Mouse (Mus musculus) C3H10T1/2 (cell line): ENCODE results near the gene Serinc4. TPM values are rescaled to one million over a fixed set of nuclear protein-coding genes. Genes with fewer than 3 reads are reported as not detected.

Experiments
- polyA plus RNA-seq, 2 experiments: library from polyadenylated mRNA; unstranded; fragments of >200 nt; fragmentation: generic; extraction: Trizol; gene quantifications; one replicate each; pipeline ENCODE4 v1.2.1; 2012; ENCODE audit warnings: missing spikeins in 2 of 2

The Serinc4 gene
- polyA plus RNA-seq, result under 1 TPM in 1 of 2 experiments, not detected in 1; 0.55 TPM

DNA sequence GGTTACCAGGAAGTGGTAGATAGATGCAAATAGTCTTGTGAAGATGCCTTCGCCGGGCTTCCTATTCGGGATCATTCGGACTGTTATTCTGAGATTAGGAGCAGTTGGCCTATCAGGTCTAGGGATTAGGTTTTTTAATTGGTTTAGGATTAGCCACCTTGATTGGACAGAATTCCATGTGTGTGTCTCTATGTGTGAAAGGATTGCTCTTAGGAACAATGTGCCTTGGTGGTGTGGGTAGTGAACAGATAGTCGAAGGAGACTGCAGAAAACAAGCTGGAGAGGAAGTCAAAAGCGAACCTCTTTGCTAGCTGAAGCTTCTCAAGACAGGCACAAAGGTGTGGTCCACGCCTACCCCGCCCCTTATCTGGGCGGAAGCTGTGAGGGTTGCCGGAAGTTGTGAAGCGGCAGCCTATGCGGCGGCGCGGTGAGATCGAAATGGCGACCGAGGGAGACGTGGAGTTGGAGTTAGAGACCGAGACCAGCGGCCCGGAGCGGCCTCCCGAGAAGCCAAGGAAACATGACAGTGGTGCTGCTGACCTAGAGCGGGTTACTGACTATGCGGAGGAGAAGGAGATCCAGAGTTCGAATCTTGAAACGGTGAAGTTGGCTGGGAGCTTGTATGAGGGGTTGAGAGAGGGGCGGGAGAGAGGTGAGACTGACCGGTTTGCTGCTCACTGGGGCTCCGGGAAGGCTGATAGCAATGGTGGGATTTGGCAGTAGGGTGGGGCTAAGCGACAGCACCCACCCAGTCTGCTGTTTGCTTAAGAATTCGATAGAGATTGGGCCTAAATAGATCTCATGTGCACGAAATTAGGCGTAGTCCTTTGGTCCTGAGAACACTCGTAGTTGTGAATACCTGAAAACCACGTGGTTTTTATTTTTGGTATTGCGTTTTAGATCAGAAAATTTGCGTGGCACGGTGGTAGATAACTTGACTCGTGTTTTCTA lies at the start of gene Serinc4:
Gene Serinc4 (minus strand): TSS at position 90 of the 951 bp plus-strand sequence.

DNA sequence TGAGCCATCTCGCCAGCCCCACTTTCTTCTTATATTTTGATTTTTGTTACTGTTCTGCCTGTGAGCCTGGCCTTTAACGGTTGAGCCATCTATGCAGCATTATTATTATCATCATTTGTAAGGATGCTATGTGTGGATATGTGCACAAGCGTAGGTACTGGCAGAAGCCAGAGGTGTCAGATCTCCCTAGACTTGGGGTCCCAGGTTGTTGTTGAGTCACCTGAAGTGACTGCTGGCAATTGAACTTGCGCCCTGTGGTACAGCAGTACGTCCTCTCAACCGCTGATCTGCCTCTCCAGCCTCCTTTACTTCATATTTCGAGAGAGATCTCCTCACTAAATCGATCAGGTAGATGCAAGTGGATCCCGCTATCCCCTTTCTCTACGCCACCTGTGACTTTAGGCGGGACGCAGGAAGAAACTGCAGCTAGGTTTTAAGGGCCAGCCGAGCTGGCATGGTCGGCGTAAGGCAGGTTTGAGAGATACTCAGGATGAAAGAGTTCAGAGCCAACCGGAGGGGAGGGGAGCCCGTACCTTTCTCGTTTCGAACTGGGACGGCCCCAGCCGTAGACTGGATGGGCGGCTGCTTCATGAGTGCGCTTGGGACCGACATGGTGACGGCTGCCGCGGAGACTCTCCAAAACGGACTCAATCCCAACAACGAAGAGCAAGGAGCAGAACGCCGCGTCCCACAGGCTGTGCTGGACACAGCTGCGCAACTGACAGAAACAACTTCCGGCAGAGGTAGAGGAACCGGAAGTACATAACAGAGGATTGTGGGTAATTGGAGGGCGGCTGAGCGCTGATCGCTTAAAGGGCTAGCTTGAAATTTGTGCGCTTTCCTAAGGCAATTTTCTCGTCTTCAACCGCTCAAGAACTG lies 17.0 kb upstream of the Serinc4 start, which contains the start of gene Mfap1b:
Gene Mfap1b (minus strand): TSS at position 767 of the 879 bp plus-strand sequence.

DNA sequence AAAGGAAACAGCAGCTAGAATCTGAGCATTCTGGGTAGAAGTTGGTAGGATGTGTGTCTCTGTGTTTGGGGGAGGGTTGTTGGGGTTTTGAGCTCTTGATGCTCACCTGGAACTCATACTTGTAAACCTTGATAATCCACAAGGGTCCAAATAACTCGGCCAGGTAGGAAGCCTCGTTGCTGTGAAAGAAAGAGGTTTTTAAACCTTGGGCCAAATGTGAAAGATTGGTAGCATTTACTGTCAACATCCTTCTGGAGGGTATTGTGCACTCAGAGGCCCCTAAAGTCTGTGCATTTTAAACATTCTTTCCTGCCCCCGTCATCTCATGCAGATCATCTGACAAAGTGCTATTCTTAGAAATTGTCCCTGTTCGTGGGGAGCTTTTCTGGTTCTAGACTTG lies 3.6 kb downstream of the Serinc4 start, which contains the start of gene Hypk:
Gene Hypk (plus strand): TSS at position 301 of the 400 bp plus-strand sequence.

DNA sequence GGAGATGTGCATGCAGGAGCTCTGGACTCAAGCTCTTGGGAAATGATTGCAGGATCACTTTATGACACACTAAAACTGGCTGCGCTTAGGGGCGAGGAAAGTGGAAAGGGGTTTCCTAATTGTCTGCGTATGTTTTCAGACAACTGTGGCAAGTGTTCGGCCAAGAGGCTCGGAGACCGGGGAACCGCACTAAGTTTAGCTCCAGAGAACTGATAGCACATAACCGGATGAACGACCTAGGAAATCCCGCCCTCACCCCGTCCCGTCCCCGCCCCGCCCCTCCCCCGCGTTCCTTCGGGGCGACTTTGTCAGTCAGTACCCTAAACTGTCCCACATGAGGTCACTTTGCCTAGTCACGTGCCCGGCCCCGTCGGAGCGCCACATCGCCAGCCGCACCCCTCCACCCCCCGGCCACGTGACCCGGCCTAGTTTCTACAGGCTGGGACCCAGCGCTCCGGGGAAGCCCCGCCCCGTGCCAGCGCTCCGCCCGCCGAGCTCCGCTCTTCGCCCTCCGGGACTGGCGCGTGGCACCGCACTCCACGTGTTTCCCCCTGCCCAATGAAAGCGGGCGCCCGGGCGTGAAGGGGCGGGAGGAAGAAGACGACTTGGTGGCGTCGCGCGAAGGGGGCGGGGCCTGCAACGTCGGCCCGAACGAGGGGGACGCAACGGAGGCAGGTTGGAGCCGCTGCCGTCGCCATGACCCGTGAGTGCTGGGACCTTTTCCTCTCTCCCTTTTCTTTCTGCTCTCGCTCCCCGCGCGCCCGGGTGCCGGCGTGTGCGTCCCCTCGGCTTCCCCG lies 7.6 kb downstream of the Serinc4 start, which contains the start of gene Serf2:
Gene Serf2 (plus strand): TSS at position 457 of the 797 bp plus-strand sequence.

DNA sequence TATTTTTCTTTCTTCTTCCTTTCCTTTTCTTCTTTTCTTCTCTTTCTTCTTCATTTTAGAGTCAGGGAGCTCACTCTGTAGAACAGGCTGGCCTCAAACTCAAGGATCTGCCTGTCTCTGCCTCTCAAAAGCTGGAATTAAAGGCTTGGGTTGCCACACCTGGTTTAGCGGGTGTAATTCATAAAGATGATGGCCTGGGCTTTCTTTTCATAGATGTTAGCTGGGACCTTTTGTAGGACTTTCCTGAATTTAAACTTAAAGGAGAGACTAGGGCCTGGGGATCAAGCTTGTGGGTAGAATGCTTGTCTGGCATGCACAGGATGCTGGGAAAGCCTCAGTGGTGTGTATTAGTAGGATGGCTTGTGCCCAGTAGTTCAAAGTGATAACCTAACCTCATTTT lies 12.4 kb downstream of the Serinc4 start, which contains the start of gene Ell3:
Gene Ell3 (minus strand): TSS at position 101 of the 400 bp plus-strand sequence.

DNA sequence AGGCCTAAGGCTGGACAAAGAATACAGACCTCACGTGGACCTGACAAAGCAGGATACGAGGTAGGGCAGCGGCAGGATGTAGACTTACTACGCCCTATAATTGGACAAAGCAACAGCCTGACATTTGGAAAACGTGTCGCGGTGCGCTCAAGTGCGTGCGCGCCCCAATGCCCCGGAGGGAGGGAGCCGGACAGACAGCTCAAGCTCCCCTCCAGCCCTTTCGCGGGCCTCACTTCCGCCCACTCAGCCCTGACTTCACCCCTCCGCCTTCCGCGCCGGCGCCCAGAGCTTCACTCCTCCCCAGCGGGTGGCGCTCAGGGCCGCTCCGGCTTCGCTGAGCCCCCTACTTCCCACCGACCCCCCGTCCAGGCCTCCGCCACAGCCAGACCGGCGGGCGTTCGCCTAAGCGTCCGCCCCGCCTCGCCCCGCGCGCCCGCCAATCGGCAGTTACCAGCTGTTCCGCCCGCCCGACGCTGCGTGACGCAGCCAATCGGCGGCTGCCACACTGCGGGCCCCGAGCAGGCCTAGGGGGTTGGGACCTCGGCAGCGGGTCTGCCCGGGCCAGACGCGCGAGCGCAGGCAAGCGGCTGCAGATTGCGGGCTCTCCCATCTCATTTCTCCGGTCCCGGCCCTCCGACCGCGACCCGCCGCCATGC lies 43.1 kb downstream of the Serinc4 start, which contains the start of the genes Pdia3 and Catsper2:
Gene Pdia3 (plus strand): TSS at position 389 of the 656 bp plus-strand sequence.
Gene Catsper2 (minus strand): TSS at position 406 of the 656 bp plus-strand sequence.

Other genes with a start within 250 kb of the Serinc4 start
- gene Trp53bp1, start 185.4 kb downstream of the Serinc4 start, polyA plus RNA-seq, result 10 to 100 TPM in 1 of 2 experiments, 1 to 10 TPM in 1; 1.9 to 16.1 TPM
- 10 to 100 TPM in 1 of 2 experiments, 1 to 10 TPM in 1; 9.6 to 20.3 TPM for gene Map1a, start 167.2 kb downstream of the Serinc4 start, polyA plus RNA-seq
- gene Ppip5k1, start 101.4 kb downstream of the Serinc4 start, polyA plus RNA-seq, result 1 to 10 TPM; 1.7 to 5.2 TPM
- gene Ckmt1, start 99.1 kb downstream of the Serinc4 start, polyA plus RNA-seq, result under 1 TPM; 0.33 to 0.79 TPM
- not detected for gene Strc, start 69.6 kb downstream of the Serinc4 start, polyA plus RNA-seq
- gene Pdia3, start 43.0 kb downstream of the Serinc4 start, polyA plus RNA-seq, result 100 to 1,000 TPM in 1 of 2 experiments, 10 to 100 TPM in 1; 29.7 to 200 TPM
- 1 to 10 TPM in 1 of 2 experiments, under 1 TPM in 1; 0.56 to 2.3 TPM for gene Catsper2, start 43.0 kb downstream of the Serinc4 start, polyA plus RNA-seq
- gene Ell3, start 12.5 kb downstream of the Serinc4 start, polyA plus RNA-seq, result under 1 TPM in 1 of 2 experiments, not detected in 1; 0.14 TPM
- 1,000 to 10,000 TPM in 1 of 2 experiments, 100 to 1,000 TPM in 1; 627 to 1,090 TPM for gene Serf2, start 7.6 kb downstream of the Serinc4 start, polyA plus RNA-seq
- gene Hypk, start 3.5 kb downstream of the Serinc4 start, polyA plus RNA-seq, result 10 to 100 TPM; 12.1 to 14.8 TPM
- gene Mfap1b, start 17.3 kb upstream of the Serinc4 start, polyA plus RNA-seq, result 10 to 100 TPM in 1 of 2 experiments, 1 to 10 TPM in 1; 1.0 to 11.0 TPM
- gene Mfap1a, start 49.9 kb upstream of the Serinc4 start, polyA plus RNA-seq, result 1 to 10 TPM in 1 of 2 experiments, under 1 TPM in 1; 0.75 to 9.4 TPM
- gene Wdr76, start 49.9 kb upstream of the Serinc4 start, polyA plus RNA-seq, result 1 to 10 TPM in 1 of 2 experiments, under 1 TPM in 1; 0.37 to 1.7 TPM